Mouse (Mus musculus) naive thymus-derived CD4-positive, alpha-beta T cell, adult 2 months (primary cell): ENCODE measurements around the gene Pus10.

Source experiments
- DNase-seq: peaks from one replicate; pipeline ENCODE4 v3.0.0-alpha.2; 2011; ENCODE audit warnings: low read depth

Pus10 gene

GRCm38 (mm10) chr11:23695847-23696246 lies 30.4 kb downstream of the Pus10 start:
- DNase-seq, result no peak

GRCm38 (mm10) chr11:23698526-23698925 lies 33.1 kb downstream of the Pus10 start:
- DNase-seq, result no peak

DNA sequence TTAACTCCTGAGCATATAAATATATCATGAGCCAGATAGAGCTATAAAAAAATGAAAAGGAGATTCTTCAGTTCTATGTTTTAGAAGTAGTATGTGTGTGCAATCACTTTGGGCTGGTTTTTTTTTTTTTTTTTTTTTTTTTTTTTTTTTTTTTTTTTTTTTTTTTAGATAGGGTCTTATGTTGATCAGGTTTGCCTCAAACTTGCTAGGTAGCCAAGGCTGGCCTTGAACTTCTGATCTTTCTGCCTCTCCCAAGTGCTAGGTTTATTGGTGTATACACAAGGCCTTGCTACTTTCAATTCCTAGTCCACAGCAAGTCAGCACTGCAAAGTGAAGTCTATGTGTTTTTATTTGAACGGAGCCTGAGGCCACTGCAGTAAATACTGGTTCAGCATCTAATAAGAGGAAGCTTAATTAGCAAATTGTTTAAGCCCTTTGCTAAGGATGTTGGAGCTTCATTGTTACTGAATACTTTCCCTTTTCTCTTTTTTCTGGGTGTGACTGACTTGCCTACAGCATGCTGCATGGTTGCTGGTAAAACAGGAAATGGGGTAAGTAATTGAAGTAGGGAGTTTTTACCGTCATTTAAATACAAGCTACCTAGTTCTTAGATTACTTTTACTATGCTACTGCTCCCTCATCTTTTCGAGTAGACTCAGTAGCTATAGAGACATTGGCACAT lies 34.1 kb downstream of the Pus10 start:
- peak; percentile 74 for DNase-seq

DNA sequence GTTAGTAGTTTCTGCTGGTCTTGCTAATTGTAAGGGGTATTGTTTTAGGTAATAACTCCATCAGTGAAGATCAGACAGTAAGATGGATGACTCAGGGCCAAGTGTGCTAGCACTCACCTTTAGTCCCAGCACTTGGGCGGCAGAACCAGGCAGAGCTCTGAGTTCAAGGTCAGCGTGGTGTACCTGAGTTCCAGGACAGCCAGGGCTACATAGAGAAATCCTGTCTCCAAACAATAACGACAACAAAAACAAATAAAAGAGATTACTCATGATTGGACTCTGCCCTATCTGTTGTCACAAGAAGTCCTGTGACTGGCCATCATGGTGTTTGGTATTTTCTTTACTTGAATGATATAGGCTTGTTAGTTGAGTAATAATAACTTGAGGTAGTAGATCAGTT lies 36.4 kb downstream of the Pus10 start:
- no peak for DNase-seq

DNA sequence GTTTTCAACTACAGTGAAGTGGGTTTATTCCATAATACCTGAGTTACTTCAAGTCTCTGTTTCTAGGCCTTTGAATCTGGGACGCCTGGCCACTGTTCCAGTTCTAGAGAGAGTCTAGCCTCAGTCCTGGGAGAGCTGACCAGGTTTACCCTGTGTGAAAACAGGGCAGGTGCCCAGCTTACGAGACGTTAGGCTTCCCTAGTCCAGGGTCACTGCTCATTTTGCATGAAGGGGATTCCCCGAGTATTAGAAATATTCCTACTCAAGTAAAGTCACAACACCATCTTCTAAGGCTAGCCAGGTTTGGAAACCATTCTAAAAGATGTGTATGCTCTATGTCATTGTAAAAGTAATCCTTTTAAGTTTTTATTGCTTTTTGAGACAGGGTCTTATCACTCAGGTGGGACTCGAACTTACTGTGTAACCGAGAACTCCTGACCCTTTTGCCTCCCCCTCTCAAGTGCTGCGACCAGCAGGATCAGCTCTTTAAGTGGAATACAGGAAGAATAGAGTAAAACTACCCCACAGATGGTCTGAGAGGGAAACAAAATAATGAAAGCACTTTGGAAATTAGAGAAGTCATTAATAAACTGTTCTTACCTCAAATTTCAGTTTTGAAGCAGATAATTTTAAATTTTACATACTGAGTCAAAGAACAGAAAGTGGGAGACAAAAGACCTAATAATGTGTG lies 39.3 kb downstream of the Pus10 start:
- DNase-seq, result no peak

GRCm38 (mm10) chr11:23712299-23712698 lies 46.8 kb downstream of the Pus10 start:
- no peak for DNase-seq

GRCm38 (mm10) chr11:23718856-23719255 lies 53.4 kb downstream of the Pus10 start:
- no peak for DNase-seq

GRCm38 (mm10) chr11:23719825-23720224 lies 54.4 kb downstream of the Pus10 start:
- DNase-seq, result no peak

DNA sequence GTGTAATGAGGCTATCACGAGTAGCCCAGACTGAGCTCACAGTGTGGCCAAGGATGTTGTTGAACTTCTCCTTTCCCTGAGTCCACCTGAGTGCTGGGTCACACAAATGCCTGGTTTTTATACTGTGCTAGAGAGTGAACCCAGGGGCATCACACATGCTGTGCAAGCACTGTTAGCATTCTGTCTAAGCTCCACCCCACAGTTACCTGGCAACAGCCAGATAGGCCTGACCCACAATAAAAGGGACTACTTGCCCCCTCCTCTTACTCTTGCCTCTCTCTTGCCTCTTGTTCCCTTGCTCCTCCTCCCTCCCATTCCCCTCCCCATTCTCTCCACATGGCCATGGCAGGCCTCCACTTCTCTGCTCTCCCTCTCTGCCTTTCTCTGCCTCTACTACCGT lies 56.9 kb downstream of the Pus10 start:
- no peak for DNase-seq

DNA sequence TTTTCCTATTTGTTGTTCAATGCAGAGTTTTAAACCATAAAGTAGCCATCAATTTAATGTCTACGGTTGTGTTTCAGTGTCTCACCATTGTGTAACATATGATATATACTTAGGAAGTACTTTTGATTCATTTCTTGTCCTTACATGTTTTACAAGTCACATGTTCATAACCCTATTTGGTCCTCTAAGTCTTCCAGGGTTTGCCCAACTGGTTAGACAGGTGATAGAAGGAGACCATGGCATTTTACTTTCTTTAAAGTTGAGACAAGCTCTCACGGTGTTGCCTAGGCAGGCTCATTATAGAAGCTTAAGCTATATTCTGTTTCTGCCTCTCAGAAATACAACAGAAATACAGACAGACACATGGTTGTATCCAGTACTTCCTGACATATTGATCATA lies 60.4 kb downstream of the Pus10 start:
- no peak for DNase-seq

DNA sequence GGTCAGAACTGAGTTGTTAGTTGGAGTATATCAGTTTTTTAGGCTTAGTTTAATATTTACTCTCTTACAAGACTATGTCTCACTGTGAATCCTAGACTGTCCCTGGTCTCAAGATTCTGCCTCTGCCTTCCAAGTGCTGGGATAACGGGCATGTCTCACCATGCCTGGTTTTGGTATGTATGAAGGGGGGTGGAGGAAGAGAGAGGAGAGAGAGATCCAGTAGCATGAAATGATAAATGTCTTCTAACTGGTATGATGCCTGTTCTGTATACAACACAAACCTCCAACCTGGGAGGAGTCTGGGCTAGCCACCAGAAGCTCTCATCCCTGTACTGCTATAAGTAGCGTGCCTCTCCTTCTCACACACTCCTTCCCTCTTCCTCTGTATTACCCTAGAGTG lies 61.0 kb downstream of the Pus10 start:
- DNase-seq, result no peak

DNA sequence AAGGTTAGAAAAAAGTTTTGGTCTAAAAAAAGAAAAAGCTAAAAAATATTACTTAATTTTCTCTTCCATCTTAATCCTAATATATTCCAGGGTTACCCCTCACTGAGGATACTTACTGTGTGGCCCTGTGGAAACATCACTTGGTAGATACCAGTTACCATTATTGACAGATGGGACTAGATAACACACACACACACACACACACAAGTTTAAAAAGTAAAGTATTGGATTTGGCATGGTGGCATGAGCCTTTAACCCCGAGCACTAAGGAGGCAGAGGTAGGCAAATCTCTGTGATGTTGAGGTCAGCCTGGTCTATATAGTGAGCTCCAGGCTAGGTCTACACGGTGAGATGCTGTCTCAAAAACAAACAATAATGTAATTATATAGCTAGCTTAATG lies 62.7 kb downstream of the Pus10 start:
- DNase-seq, result no peak

GRCm38 (mm10) chr11:23730120-23730519 lies 64.6 kb downstream of the Pus10 start:
- no peak for DNase-seq

DNA sequence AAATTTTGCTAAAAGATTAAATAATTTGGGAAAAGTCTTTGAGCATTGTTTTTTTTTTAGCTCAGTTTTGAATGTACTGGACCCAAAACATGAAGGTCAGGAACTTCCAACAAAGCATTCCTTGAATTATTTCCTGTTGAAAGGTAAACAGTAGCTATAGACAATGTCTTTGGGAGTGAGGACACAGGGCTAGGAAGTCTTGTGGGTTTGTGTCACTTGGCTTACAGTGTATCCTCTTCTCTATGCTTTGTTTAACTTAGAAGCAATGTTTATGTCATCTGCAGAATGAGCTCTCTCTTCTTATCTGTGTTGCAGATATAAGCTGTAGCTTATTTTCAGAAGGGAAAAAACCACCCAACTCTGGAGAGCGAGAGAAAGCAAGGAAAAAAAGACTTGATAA lies 67.4 kb downstream of the Pus10 start:
- DNase-seq, result no peak

- no peak for DNase-seq
Measured at GRCm38 (mm10) chr11:23734749-23735286, 69.3 kb downstream of the Pus10 start.

DNA sequence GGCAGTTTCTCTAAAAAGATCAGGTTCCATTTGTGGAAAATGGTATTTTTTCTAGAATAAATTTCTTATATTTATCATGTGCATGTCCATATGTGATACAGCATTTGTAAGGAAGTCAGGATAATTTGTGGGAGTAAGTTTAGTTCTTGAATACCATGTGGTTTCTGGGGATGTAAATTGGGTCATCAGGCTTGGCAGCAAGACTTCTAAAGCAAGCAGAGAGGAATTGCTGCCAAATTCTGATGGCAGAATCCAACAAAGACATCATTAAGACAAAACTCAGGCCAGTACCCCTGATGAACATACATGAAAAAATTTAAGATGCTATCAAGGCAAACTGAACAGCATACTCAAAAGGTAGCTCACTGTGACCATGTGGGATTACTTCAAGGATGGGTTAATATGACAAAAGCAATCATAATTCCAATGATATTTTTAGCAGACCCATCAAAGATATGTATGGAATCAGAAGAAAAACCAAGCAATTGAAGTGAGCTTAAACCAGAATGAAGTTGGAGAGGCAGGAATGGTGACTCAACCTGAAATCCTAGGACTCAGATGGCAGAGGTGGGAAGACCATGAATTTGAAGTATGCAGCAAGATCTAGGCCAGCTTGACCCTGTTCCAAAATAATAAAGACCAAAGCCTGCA lies 70.5 kb downstream of the Pus10 start:
- no peak for DNase-seq

GRCm38 (mm10) chr11:23740895-23741294 lies 75.4 kb downstream of the Pus10 start:
- no peak for DNase-seq

- DNase-seq, result no peak
Measured at GRCm38 (mm10) chr11:23741386-23741785, 75.9 kb downstream of the Pus10 start.

DNA sequence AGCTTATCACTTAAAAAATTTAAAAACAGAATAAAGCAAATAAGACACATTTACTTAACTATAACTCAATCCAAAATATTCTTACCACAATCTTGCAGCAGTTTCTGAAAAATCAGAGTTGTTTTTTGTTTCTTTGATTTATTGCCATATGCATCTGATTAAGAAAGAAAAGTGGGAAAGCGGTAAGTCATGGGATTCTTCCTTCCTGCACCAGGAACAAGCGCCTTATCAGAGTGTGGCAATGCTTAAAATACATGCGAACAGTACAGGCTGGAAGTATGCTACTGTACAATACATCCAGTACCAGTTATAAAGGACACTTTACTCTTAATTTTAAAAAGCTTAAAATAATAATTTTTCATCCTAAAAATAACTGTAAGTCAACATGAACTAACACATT lies 78.9 kb downstream of the Pus10 start:
- DNase-seq, result no peak

GRCm38 (mm10) chr11:23746102-23746501 lies 80.6 kb downstream of the Pus10 start:
- no peak for DNase-seq

- DNase-seq, result no peak
Measured at GRCm38 (mm10) chr11:23753136-23753710, 87.7 kb downstream of the Pus10 start.

DNA sequence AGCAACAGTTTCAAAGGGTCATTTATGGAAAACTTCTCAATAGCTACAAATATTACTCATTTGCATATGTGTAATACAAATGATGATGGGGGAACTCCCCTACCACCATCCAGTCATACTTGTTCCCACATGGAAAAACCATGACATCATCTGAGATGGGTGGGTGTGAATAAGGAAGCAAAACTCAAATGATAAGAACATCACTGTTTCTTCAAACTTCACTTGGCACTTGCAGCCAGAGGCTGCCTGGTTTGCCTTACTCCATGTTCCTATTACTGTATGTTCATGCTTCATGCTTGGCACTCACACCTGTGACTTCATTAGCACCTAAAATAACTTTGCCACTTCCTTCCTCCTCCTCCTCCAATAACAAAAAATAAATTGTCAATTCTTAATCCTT lies 88.9 kb downstream of the Pus10 start:
- DNase-seq, result peak; percentile 41

DNA sequence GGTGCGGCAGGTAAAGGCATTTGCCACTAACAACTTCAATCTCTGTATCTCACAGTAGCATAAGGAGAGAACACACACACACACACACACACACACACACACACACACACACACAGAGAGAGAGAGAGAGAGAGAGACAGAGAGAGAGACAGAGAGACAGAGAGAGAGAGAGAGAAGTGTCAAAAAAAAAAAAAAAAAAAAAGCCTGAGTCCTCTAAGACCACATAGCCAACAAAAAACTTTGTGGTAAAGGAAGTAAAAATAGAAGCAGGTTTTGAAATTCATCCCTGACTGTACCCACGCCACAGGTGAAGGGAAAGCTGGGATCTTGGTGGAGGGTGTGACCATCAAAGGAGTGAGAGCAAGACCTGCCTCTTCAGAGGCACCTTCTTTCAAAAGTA lies 92.7 kb downstream of the Pus10 start:
- DNase-seq, result no peak
